Mouse (Mus musculus) heart, postnatal 25 days (tissue): ENCODE data around the gene Man1a. TPM values are rescaled to one million over a fixed set of nuclear protein-coding genes. Genes with fewer than 3 reads are reported as not detected.

Experiments used
- DNase-seq: peaks from one replicate; pipeline ENCODE4 v3.0.0; 2022; ENCODE audit warnings: low spot score
- intact Hi-C: fragments of 180-260 bp; cut with DNase I; formaldehyde crosslinking; loops from one replicate; pipeline ENCODE4 v1.15.1; 2025
- total RNA-seq, 2 experiments: library from RNA; stranded (reverse); gene quantifications; 2 replicates each; pipeline ENCODE4 v1.2.3; 2021

The Man1a gene
- total RNA-seq, 2 experiments from 2014 or later, result 35.0 to 36.2 TPM

- DNase-seq, result no peak
- intact Hi-C loops, result no loop called here
These were observed 12.7 kb downstream of the Man1a start for GRCm38 (mm10) chr10:54063551-54064260.

- intact Hi-C loops, result no loop called here
- DNase-seq, result no peak
These were observed 13.6 kb downstream of the Man1a start for GRCm38 (mm10) chr10:54062835-54063234.

GRCm38 (mm10) chr10:54061159-54061558 lies 15.2 kb downstream of the Man1a start:
- intact Hi-C loops, result no loop called here
- DNase-seq, result no peak

- intact Hi-C loops, result no loop called here
- DNase-seq, result no peak
These were observed 15.8 kb downstream of the Man1a start for GRCm38 (mm10) chr10:54060587-54060986.

- no peak for DNase-seq
- intact Hi-C loops, result no loop called here
These were observed 16.6 kb downstream of the Man1a start for GRCm38 (mm10) chr10:54059679-54060249.

GRCm38 (mm10) chr10:54059092-54059496 lies 17.3 kb downstream of the Man1a start:
- no peak for DNase-seq
- intact Hi-C loops, result no loop called here

- intact Hi-C loops, result no loop called here
- no peak for DNase-seq
These were observed 17.8 kb downstream of the Man1a start for GRCm38 (mm10) chr10:54058657-54059056.

GRCm38 (mm10) chr10:54054188-54054587 lies 22.2 kb downstream of the Man1a start:
- intact Hi-C loops, result no loop called here
- DNase-seq, result no peak

GRCm38 (mm10) chr10:54047885-54048284 lies 28.5 kb downstream of the Man1a start:
- intact Hi-C loops, result no loop called here

GRCm38 (mm10) chr10:54043358-54043757 lies 33.1 kb downstream of the Man1a start:
- intact Hi-C loops, result no loop called here
- DNase-seq, result no peak

More at GRCm38 (mm10) chr10:54047885-54048284, 28.5 kb downstream of the Man1a start:
- DNase-seq, result no peak

GRCm38 (mm10) chr10:54042212-54042840 lies 34.1 kb downstream of the Man1a start:
- no peak for DNase-seq

GRCm38 (mm10) chr10:54040261-54041165 lies 35.9 kb downstream of the Man1a start:
- intact Hi-C loops, result no loop called here

More at GRCm38 (mm10) chr10:54042212-54042840, 34.1 kb downstream of the Man1a start:
- intact Hi-C loops, result no loop called here

GRCm38 (mm10) chr10:54039754-54040153 lies 36.7 kb downstream of the Man1a start:
- no peak for DNase-seq
- intact Hi-C loops, result loop anchor here (5.0 kb wide), 1 partner anchor 38 kb away; the partner anchor contains the start of gene Man1a

More at GRCm38 (mm10) chr10:54040261-54041165, 35.9 kb downstream of the Man1a start:
- no peak for DNase-seq

GRCm38 (mm10) chr10:54038734-54039133 lies 37.7 kb downstream of the Man1a start:
- DNase-seq, result no peak

GRCm38 (mm10) chr10:54038180-54038579 lies 38.2 kb downstream of the Man1a start:
- intact Hi-C loops, result loop anchor here (5.0 kb wide), 1 partner anchor 39 kb away; the partner anchor contains the start of gene Man1a
- DNase-seq, result no peak

More at GRCm38 (mm10) chr10:54038734-54039133, 37.7 kb downstream of the Man1a start:
- intact Hi-C loops, result loop anchor here (5.0 kb wide), 1 partner anchor 39 kb away; the partner anchor contains the start of gene Man1a

- no peak for DNase-seq
- intact Hi-C loops, result loop anchor here (5.0 kb wide), 1 partner anchor 40 kb away; the partner anchor contains the start of gene Man1a
These were observed 38.9 kb downstream of the Man1a start for GRCm38 (mm10) chr10:54037348-54038010.

GRCm38 (mm10) chr10:54035586-54035985 lies 40.8 kb downstream of the Man1a start:
- DNase-seq, result no peak
- intact Hi-C loops, result loop anchor here (5.0 kb wide), 1 partner anchor 42 kb away; the partner anchor contains the start of gene Man1a

GRCm38 (mm10) chr10:54034779-54035178 lies 41.6 kb downstream of the Man1a start:
- intact Hi-C loops, result loop anchor here (5.0 kb wide), 1 partner anchor 43 kb away; the partner anchor contains the start of gene Man1a
- no peak for DNase-seq
